Mouse (Mus musculus): Measurements from ENCODE around the gene Slc24a2.

The Slc24a2 gene

DNA sequence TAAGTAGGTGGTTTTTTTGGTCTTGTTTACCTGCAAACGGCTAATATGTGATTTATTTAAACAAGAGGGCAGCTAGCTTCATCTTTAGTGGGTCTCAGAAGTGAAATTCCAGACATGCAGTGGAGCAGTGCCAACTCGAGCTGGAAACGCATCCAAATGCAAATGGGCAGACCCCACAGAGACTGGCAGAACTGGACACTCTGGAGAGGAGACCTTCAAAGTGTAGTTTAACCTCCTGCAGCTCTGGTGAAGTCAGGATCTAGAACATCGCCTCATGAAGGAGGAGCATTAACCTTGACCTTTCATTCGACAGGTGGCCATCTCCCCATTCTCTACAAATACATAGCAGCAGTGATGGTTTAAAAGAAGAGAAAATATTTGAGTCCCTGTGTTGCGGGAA is 287.6 kb downstream of the Slc24a2 start:
- no peak for DNase-seq

DNA sequence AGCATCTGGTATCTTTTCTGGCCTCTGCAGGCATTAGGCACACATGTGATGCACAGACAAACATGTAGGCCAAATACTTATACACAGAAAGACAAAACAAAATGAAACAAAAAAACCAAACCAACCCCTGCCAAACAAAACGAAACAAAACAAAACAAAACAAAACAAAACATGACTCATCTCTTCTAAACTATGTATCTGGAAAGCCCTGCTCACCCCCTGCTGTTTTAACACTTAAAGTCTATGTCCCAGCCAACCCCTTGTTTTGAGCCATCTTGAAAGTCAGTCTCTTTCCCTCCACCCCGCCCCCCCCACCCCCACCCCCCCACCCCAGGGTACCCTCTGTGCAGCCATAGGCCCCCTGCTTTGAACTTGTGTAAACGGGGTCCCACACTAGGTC is 293.6 kb downstream of the Slc24a2 start:
- no peak for DNase-seq

DNA sequence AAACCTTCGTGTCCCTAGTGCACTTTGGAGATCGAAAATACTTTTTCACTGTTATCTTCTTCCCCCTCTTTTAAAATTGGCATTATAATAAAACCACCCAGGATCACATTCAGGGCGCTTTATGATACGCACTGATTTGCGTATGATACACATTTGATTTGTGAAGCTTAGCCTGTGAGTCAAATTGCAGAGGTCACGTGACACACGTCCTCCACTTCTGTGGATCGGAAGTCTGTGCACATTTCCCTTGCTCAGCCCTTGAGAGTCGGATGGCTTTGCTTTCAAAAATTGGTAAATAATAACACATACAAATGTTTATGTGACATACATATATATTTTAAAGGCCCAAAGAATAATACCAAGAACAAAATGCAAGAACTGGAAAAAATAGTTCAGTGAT is 294.1 kb downstream of the Slc24a2 start:
- DNase-seq: no peak
